Mouse (Mus musculus): ENCODE data around the gene Bace2.

Gene Bace2

GRCm38 (mm10) chr16:97356499-97357187 lies at the start of gene Bace2:
TSS of gene Bace2 (plus strand) at chr16:97356742.
- peak; percentile 82 for DNase-seq

- DNase-seq, result no peak
Measured at GRCm38 (mm10) chr16:97307594-97307993, 48.9 kb upstream of the Bace2 start.

GRCm38 (mm10) chr16:97309796-97310569 lies 46.6 kb upstream of the Bace2 start:
- DNase-seq, result no peak

GRCm38 (mm10) chr16:97310570-97310846 lies 46.0 kb upstream of the Bace2 start:
- no peak for DNase-seq

- DNase-seq, result peak; percentile 83
Measured at GRCm38 (mm10) chr16:97312960-97313686, 43.4 kb upstream of the Bace2 start.

GRCm38 (mm10) chr16:97321576-97321975 lies 35.0 kb upstream of the Bace2 start:
- no peak for DNase-seq

GRCm38 (mm10) chr16:97322604-97323003 lies 33.9 kb upstream of the Bace2 start:
- no peak for DNase-seq

GRCm38 (mm10) chr16:97325975-97326374 lies 30.6 kb upstream of the Bace2 start:
- DNase-seq, result peak; percentile 28

- DNase-seq, result no peak
Measured at GRCm38 (mm10) chr16:97328602-97329001, 27.9 kb upstream of the Bace2 start.

- DNase-seq, result no peak
Measured at GRCm38 (mm10) chr16:97353013-97353412, 3.5 kb upstream of the Bace2 start.

GRCm38 (mm10) chr16:97354632-97355031 lies 1.9 kb upstream of the Bace2 start:
- no peak for DNase-seq

GRCm38 (mm10) chr16:97357188-97357821 lies 763 bp downstream of the Bace2 start:
- peak; percentile 56 for DNase-seq

GRCm38 (mm10) chr16:97362231-97362888 lies 5.8 kb downstream of the Bace2 start:
- peak; percentile 12 for DNase-seq

- no peak for DNase-seq
Measured at GRCm38 (mm10) chr16:97366141-97366540, 9.6 kb downstream of the Bace2 start.

GRCm38 (mm10) chr16:97370258-97370657 lies 13.7 kb downstream of the Bace2 start:
- DNase-seq, result peak; percentile 13

GRCm38 (mm10) chr16:97387955-97388354 lies 31.4 kb downstream of the Bace2 start:
- DNase-seq, result no peak

- DNase-seq, result peak; percentile 20
Measured at GRCm38 (mm10) chr16:97391289-97391688, 34.7 kb downstream of the Bace2 start.

GRCm38 (mm10) chr16:97391701-97392384 lies 35.3 kb downstream of the Bace2 start:
- no peak for DNase-seq

- no peak for DNase-seq
Measured at GRCm38 (mm10) chr16:97396436-97396835, 39.9 kb downstream of the Bace2 start.

- DNase-seq, result no peak
Measured at GRCm38 (mm10) chr16:97397945-97398531, 41.5 kb downstream of the Bace2 start.

GRCm38 (mm10) chr16:97399991-97400390 lies 43.4 kb downstream of the Bace2 start:
- DNase-seq, result no peak

- no peak for DNase-seq
Measured at GRCm38 (mm10) chr16:97401741-97402140, 45.2 kb downstream of the Bace2 start.

Measured in lung, postnatal 36 days (tissue).